Mouse (Mus musculus) heart, embryonic 14.5 days (tissue): ENCODE measurements around the gene Olfr247. TPM values are rescaled to one million over a fixed set of nuclear protein-coding genes. Genes with fewer than 3 reads are reported as not detected.
"Not testable (repeated sequence)": the region's sequence is repeated elsewhere in the genome, so short reads cannot be mapped to it uniquely, and the experiment has no call there.

Experiments
- ATAC-seq: fragments of 200-750 bp; cut with Nextera tagmentation; 2 replicates; pipeline ENCODE4 v1.8.0; 2017; ENCODE audit warnings: low read depth, moderate TSS enrichment; ENCODE audit not compliant: insufficient number of reproducible peaks, insufficient read depth, low FRiP score
- H3K27ac ChIP-seq, 2 experiments: fragments of 200-500 bp in 1 of 2; fragments of 300-500 bp in 1 of 2; sonication (generic) in 1 of 2; replicated peaks in 1 of 2; 2 replicates each; pipeline ENCODE4 v1.5.1; 2012 to 2014; ENCODE audit warnings: low read depth in 2 of 2, low read length in 2 of 2, control low read depth in 1 of 2, mild to moderate bottlenecking in 1 of 2, mixed read lengths in 1 of 2; ENCODE audit not compliant: control insufficient read depth in 1 of 2, insufficient read depth in 1 of 2
- H3K27me3 ChIP-seq: fragments of 300-500 bp; sonication (generic); 2 replicates; pipeline ENCODE4 v1.6.1; 2014; ENCODE audit warnings: mild to moderate bottlenecking, low read length, control low read depth; ENCODE audit not compliant: control insufficient read depth, insufficient read depth
- H3K36me3 ChIP-seq: fragments of 300-500 bp; sonication (generic); 2 replicates; pipeline ENCODE4 v1.6.1; 2014; ENCODE audit warnings: mild to moderate bottlenecking, control low read depth, low read length, mixed read lengths; ENCODE audit not compliant: control insufficient read depth, insufficient read depth
- H3K4me1 ChIP-seq, 2 experiments: fragments of 200-500 bp in 1 of 2; fragments of 300-500 bp in 1 of 2; sonication (generic) in 1 of 2; 2 replicates each; pipeline ENCODE4 v1.6.1; 2012 to 2014; ENCODE audit warnings: low read length in 2 of 2, control low read depth in 1 of 2, mixed read lengths in 1 of 2; ENCODE audit not compliant: control insufficient read depth in 2 of 2, insufficient read depth in 2 of 2
- H3K4me2 ChIP-seq: fragments of 300-500 bp; sonication (generic); 2 replicates; pipeline ENCODE4 v1.6.1; 2014; ENCODE audit warnings: mild to moderate bottlenecking, low read length
- H3K4me3 ChIP-seq, 2 experiments: fragments of 200-500 bp in 1 of 2; fragments of 300-500 bp in 1 of 2; sonication (generic) in 1 of 2; 2 replicates each; pipeline ENCODE4 v1.5.1; 2012 to 2014; ENCODE audit warnings: low read length in 2 of 2, mild to moderate bottlenecking in 2 of 2, control low read depth in 1 of 2, low read depth in 1 of 2, moderate library complexity in 1 of 2; ENCODE audit not compliant: control insufficient read depth in 1 of 2, insufficient read depth in 1 of 2
- H3K9ac ChIP-seq: fragments of 300-500 bp; sonication (generic); 2 replicates; pipeline ENCODE4 v1.6.1; 2014; ENCODE audit warnings: mild to moderate bottlenecking, low read length
- H3K9me3 ChIP-seq: fragments of 300-500 bp; sonication (generic); 2 replicates; pipeline ENCODE4 v1.6.1; 2016; ENCODE audit warnings: low read length, control low read depth; ENCODE audit not compliant: control insufficient read depth
- WGBS: fragments of 180-500 bp; shearing (Covaris S2); extraction: QIAGEN DNeasy Blood & Tissue Kit; methylation state at CpG from one replicate; pipeline ENCODE4 v1.1.7; 2014; 5-methylcytosine and 5-hydroxymethylcytosine counted together
- polyA plus RNA-seq: library from polyadenylated mRNA; unstranded; fragments of >200 nt; fragmentation: Nextera tagmentation; extraction: Ambion mirVana; gene quantifications from 2 replicates; pipeline ENCODE4 v1.2.1, GENCODE M21; 2014

The Olfr247 gene
- polyA plus RNA-seq, 1 experiment from 2014 or later, result not detected

GRCm38 (mm10) chr10:129966232-129966631 lies 9.7 kb downstream of the Olfr247 start:
- H3K36me3 ChIP-seq, H3K4me3 ChIP-seq, ATAC-seq, H3K4me1 ChIP-seq, H3K27ac ChIP-seq, H3K9ac ChIP-seq, H3K4me2 ChIP-seq, H3K9me3 ChIP-seq, H3K27me3 ChIP-seq: not testable (repeated sequence)
- 100% methylated on average over 2 of the region's 3 CpGs for WGBS

- Histone ChIP-seq H3K9ac (no peak within 1 kb of the TSS), H3K4me2 (no peak within 1 kb of the TSS), H3K27me3 (no peaks in the 10 kb centered on the region), H3K27ac (no peak within 1 kb of the TSS), H3K36me3 (no peaks in the 10 kb centered on the region), H3K9me3 (no peaks in the 10 kb centered on the region), H3K4me1 (no peaks in the 10 kb centered on the region), H3K4me3 (no peak within 1 kb of the TSS)
- WGBS, result 89% methylated on average over 2 of the region's 2 CpGs
- ATAC-seq, result no peak
These were observed 26.9 kb downstream of the Olfr247 start, which contains the start of gene Olfr818 for GRCm38 (mm10) chr10:129949000-129949399. TSS of gene Olfr818 (minus strand) at chr10:129949100.

Other genes starting within 250 kb of the Olfr247 start
- gene Olfr805, start 246.8 kb downstream of the Olfr247 start, polyA plus RNA-seq, result not detected in 2 replicates
- gene Olfr806, start 234.2 kb downstream of the Olfr247 start, polyA plus RNA-seq, result not detected in 2 replicates
- gene Olfr807, start 218.3 kb downstream of the Olfr247 start, polyA plus RNA-seq, result not detected in 2 replicates
- gene Olfr808, start 210.7 kb downstream of the Olfr247 start, polyA plus RNA-seq, result not detected in 2 replicates
- not detected in 2 replicates for gene Olfr809, start 201.5 kb downstream of the Olfr247 start, polyA plus RNA-seq
- not detected in 2 replicates for gene Olfr810, start 181.2 kb downstream of the Olfr247 start, polyA plus RNA-seq
- not detected in 2 replicates for gene Olfr811, start 171.7 kb downstream of the Olfr247 start, polyA plus RNA-seq
- not detected in 2 replicates for gene Olfr812, start 130.0 kb downstream of the Olfr247 start, polyA plus RNA-seq
- not detected in 2 replicates for gene Olfr813, start 120.8 kb downstream of the Olfr247 start, polyA plus RNA-seq
- gene Olfr814, start 96.3 kb downstream of the Olfr247 start, polyA plus RNA-seq, result not detected in 2 replicates
- not detected in 2 replicates for gene Olfr815, start 70.3 kb downstream of the Olfr247 start, polyA plus RNA-seq
- not detected in 2 replicates for gene Olfr816, start 60.5 kb downstream of the Olfr247 start, polyA plus RNA-seq
- gene Olfr818, start 27.0 kb downstream of the Olfr247 start, polyA plus RNA-seq, result not detected in 2 replicates
- not detected in 2 replicates for gene Olfr819, start 8.9 kb downstream of the Olfr247 start, polyA plus RNA-seq
- gene Gm10310, start 8.9 kb upstream of the Olfr247 start, polyA plus RNA-seq, result not detected in 2 replicates
- gene Olfr820, start 36.5 kb upstream of the Olfr247 start, polyA plus RNA-seq, result not detected in 2 replicates
- not detected in 2 replicates for gene Olfr821, start 54.2 kb upstream of the Olfr247 start, polyA plus RNA-seq
- gene Olfr822, start 95.1 kb upstream of the Olfr247 start, polyA plus RNA-seq, result not detected in 2 replicates
- gene Olfr823, start 139.2 kb upstream of the Olfr247 start, polyA plus RNA-seq, result not detected in 2 replicates
- not detected in 2 replicates for gene Olfr824, start 153.9 kb upstream of the Olfr247 start, polyA plus RNA-seq
- not detected in 2 replicates for gene Olfr825, start 190.6 kb upstream of the Olfr247 start, polyA plus RNA-seq
- not detected in 2 replicates for gene Olfr826, start 208.0 kb upstream of the Olfr247 start, polyA plus RNA-seq
- not detected in 2 replicates for gene Olfr827, start 238.3 kb upstream of the Olfr247 start, polyA plus RNA-seq